Mouse (Mus musculus) myocyte (in vitro differentiated cells): ENCODE results near the gene Fam193b. TPM values are rescaled to one million over a fixed set of nuclear protein-coding genes. Genes with fewer than 3 reads are reported as not detected.

Source experiments
- H3K27me3 ChIP-seq: one replicate; pipeline ENCODE4 v1.6.1; 2011; ENCODE audit not compliant: control insufficient read depth, insufficient read depth, insufficient read length
- H3K36me3 ChIP-seq: one replicate; pipeline ENCODE4 v1.6.1; 2011; ENCODE audit not compliant: control insufficient read depth, insufficient read depth
- H3K4me2 ChIP-seq: one replicate; pipeline ENCODE4 v1.6.1; 2011; ENCODE audit warnings: low read depth, control low read depth
- H3K4me3 ChIP-seq: one replicate; pipeline ENCODE4 v1.5.1; 2011; ENCODE audit warnings: mild to moderate bottlenecking, control low read depth, moderate library complexity
- H3K79me2 ChIP-seq: one replicate; pipeline ENCODE4 v1.6.1; 2011; ENCODE audit not compliant: control insufficient read depth, insufficient read depth
- H3ac ChIP-seq: one replicate; pipeline ENCODE4 v1.6.1; 2011; ENCODE audit not compliant: control insufficient read depth, insufficient read length
- CEBPB ChIP-seq: IDR thresholded peaks from 2 replicates; pipeline ENCODE4 v1.6.1; 2011; ENCODE audit warnings: mild to moderate bottlenecking, moderate library complexity; ENCODE audit not compliant: poor library complexity, insufficient read depth, severe bottlenecking
- E2F4 ChIP-seq: IDR thresholded peaks from one replicate; pipeline ENCODE4 v1.6.1; 2011; ENCODE audit warnings: mild to moderate bottlenecking, control low read depth, moderate library complexity; ENCODE audit not compliant: insufficient read depth
- MAX ChIP-seq: IDR thresholded peaks from one replicate; pipeline ENCODE4 v1.6.1; 2011; ENCODE audit warnings: low read depth, mild to moderate bottlenecking, control low read depth
- MYOD1 ChIP-seq, 3 experiments: IDR thresholded peaks; one replicate each; pipeline ENCODE4 v1.6.1; 2011; ENCODE audit warnings: control low read depth in 2 of 3, low read depth in 2 of 3, mild to moderate bottlenecking in 2 of 3, moderate library complexity in 1 of 3; ENCODE audit not compliant: insufficient read length in 2 of 3, control insufficient read depth in 1 of 3
- MYOG ChIP-seq, 3 experiments: IDR thresholded peaks; one replicate each; pipeline ENCODE4 v1.6.1; 2011; ENCODE audit warnings: control low read depth in 2 of 3, low read depth in 2 of 3, mild to moderate bottlenecking in 2 of 3; ENCODE audit not compliant: insufficient read length in 2 of 3, control insufficient read depth in 1 of 3, insufficient read depth in 1 of 3
- POLR2A ChIP-seq: IDR thresholded peaks from one replicate; pipeline ENCODE4 v1.6.1; 2011; ENCODE audit warnings: low read depth, mild to moderate bottlenecking, control low read depth, moderate library complexity; ENCODE audit not compliant: insufficient read length
- POLR2AphosphoS2 ChIP-seq: IDR thresholded peaks from one replicate; pipeline ENCODE4 v1.6.1; 2011; ENCODE audit warnings: low read depth, control low read depth; ENCODE audit not compliant: insufficient read length
- REST ChIP-seq: IDR thresholded peaks from one replicate; pipeline ENCODE4 v1.6.1; 2011; ENCODE audit warnings: mild to moderate bottlenecking, control low read depth, moderate library complexity; ENCODE audit not compliant: insufficient read depth, insufficient read length
- SRF ChIP-seq: IDR thresholded peaks from one replicate; pipeline ENCODE4 v1.6.1; 2011; ENCODE audit warnings: low read depth; ENCODE audit not compliant: control insufficient read depth, insufficient read length
- TCF12 ChIP-seq: IDR thresholded peaks from one replicate; pipeline ENCODE4 v1.6.1; 2011; ENCODE audit warnings: mild to moderate bottlenecking, control low read depth; ENCODE audit not compliant: poor library complexity, insufficient read depth, severe bottlenecking
- TCF3 ChIP-seq: IDR thresholded peaks from one replicate; pipeline ENCODE4 v1.6.1; 2011; ENCODE audit warnings: low read depth, control low read depth; ENCODE audit not compliant: insufficient read length
- USF1 ChIP-seq: IDR thresholded peaks from one replicate; pipeline ENCODE4 v1.6.1; 2011; ENCODE audit warnings: low read depth, mild to moderate bottlenecking, control low read depth, moderate library complexity
- polyA plus RNA-seq: library from polyadenylated mRNA; unstranded; fragments of >200 nt; fragmentation: generic; extraction: Trizol; gene quantifications from one replicate; pipeline ENCODE4 v1.2.1, GENCODE M21; 2012; ENCODE audit warnings: missing spikeins

Fam193b gene
- polyA plus RNA-seq, 1 experiment = 13.5 TPM

GRCm38 (mm10) chr13:55555921-55556320, 15.0 kb downstream of the Fam193b start:
- no peaks in the 10 kb centered on the region for H3K27me3 ChIP-seq
- TF ChIP-seq SRF (no peak), TCF12 (no peak), POLR2A (no peak), CEBPB (no peak), MYOG (IDR thresholded peaks at IDR 0.05; ENCODE audit: control insufficient read depth in 1 of 3, insufficient read depth in 1 of 3, insufficient read length in 2 of 3, low read depth in 2 of 3) (no peak), TCF3 (no peak), E2F4 (no peak), POLR2AphosphoS2 (no peak), USF1 (no peak), MAX (no peak), REST (no peak), MYOD1 (IDR thresholded peaks at IDR 0.05; ENCODE audit: control insufficient read depth in 1 of 3, insufficient read length in 2 of 3, low read depth in 2 of 3) (no peak)
- H3K4me2 ChIP-seq = no peak overlapping the region
- H3K4me3 ChIP-seq = no peak overlapping the region
- H3K36me3 ChIP-seq = peaks cover 10% of the 10 kb centered on the region
- peaks cover 22% of the 10 kb centered on the region for H3K79me2 ChIP-seq
- H3ac ChIP-seq = no peak overlapping the region

DNA sequence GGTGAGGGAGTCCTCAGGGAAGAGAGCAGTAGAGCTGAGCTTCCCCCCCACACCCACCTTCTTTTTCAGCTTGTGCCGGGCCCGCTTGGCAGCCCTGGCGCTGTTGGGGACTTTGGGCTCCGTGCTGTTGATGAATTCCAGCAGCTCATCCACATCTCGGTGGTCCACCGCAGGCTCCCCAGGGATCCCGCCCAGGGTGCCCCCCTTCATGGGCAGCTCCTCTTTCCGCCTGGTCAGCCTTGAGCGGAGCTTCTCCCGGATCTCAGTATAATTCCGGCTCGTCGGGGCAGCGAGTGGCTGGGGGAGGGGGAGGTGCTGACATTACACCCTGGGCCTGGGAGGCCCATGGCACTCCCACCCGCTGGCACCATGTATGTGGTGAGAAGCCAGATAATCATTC, 21.9 kb downstream of the Fam193b start:
- Histone ChIP-seq H3ac (no peak overlapping the region), H3K27me3 (no peaks in the 10 kb centered on the region), H3K36me3 (peaks cover 13% of the 10 kb centered on the region), H3K4me2 (no peak overlapping the region), H3K4me3 (no peak overlapping the region), H3K79me2 (no peaks in the 10 kb centered on the region)
- TF ChIP-seq POLR2A = no peak
- TF ChIP-seq CEBPB = no peak
- TF ChIP-seq REST = no peak
- no peak for TF ChIP-seq POLR2AphosphoS2
- no peak for TF ChIP-seq MYOD1 (IDR thresholded peaks at IDR 0.05; ENCODE audit: control insufficient read depth in 1 of 3, insufficient read length in 2 of 3, low read depth in 2 of 3)
- TF ChIP-seq TCF3 = no peak
- TF ChIP-seq TCF12 = no peak
- no peak for TF ChIP-seq SRF
- no peak for TF ChIP-seq MAX
- no peak for TF ChIP-seq E2F4
- TF ChIP-seq MYOG (IDR thresholded peaks at IDR 0.05; ENCODE audit: control insufficient read depth in 1 of 3, insufficient read depth in 1 of 3, insufficient read length in 2 of 3, low read depth in 2 of 3) = no peak
- no peak for TF ChIP-seq USF1

- TF ChIP-seq SRF = no peak
- TF ChIP-seq E2F4 = no peak
- TF ChIP-seq CEBPB = no peak
- no peak for TF ChIP-seq TCF12
- TF ChIP-seq POLR2AphosphoS2 = no peak
- no peak for TF ChIP-seq USF1
- no peak for TF ChIP-seq POLR2A
- no peak for TF ChIP-seq MAX
- TF ChIP-seq TCF3 = no peak
- TF ChIP-seq MYOD1 (IDR thresholded peaks at IDR 0.05; ENCODE audit: control insufficient read depth in 1 of 3, insufficient read length in 2 of 3, low read depth in 2 of 3) = no peak
- TF ChIP-seq MYOG (IDR thresholded peaks at IDR 0.05; ENCODE audit: control insufficient read depth in 1 of 3, insufficient read depth in 1 of 3, insufficient read length in 2 of 3, low read depth in 2 of 3) = no peak
- no peak for TF ChIP-seq REST
- H3ac ChIP-seq = no peak overlapping the region
These were observed 22.5 kb downstream of the Fam193b start for GRCm38 (mm10) chr13:55548426-55548825.

GRCm38 (mm10) chr13:55547916-55548315, 23.0 kb downstream of the Fam193b start:
- H3K4me3 ChIP-seq = no peak overlapping the region
- H3K79me2 ChIP-seq = no peaks in the 10 kb centered on the region
- H3K36me3 ChIP-seq = peaks cover 18% of the 10 kb centered on the region
- no peak overlapping the region for H3ac ChIP-seq
- H3K4me2 ChIP-seq = no peak overlapping the region
- H3K27me3 ChIP-seq = no peaks in the 10 kb centered on the region
- TF ChIP-seq POLR2A (no peak), POLR2AphosphoS2 (no peak), TCF3 (no peak), USF1 (no peak), MYOD1 (IDR thresholded peaks at IDR 0.05; ENCODE audit: control insufficient read depth in 1 of 3, insufficient read length in 2 of 3, low read depth in 2 of 3) (no peak), E2F4 (no peak), MYOG (IDR thresholded peaks at IDR 0.05; ENCODE audit: control insufficient read depth in 1 of 3, insufficient read depth in 1 of 3, insufficient read length in 2 of 3, low read depth in 2 of 3) (no peak), TCF12 (no peak), CEBPB (no peak), MAX (no peak), SRF (no peak), REST (no peak)

More at GRCm38 (mm10) chr13:55548426-55548825, 22.5 kb downstream of the Fam193b start:
- no peak overlapping the region for H3K4me2 ChIP-seq
- no peak overlapping the region for H3K4me3 ChIP-seq
- no peaks in the 10 kb centered on the region for H3K79me2 ChIP-seq
- H3K27me3 ChIP-seq = no peaks in the 10 kb centered on the region
- peaks cover 14% of the 10 kb centered on the region for H3K36me3 ChIP-seq

DNA sequence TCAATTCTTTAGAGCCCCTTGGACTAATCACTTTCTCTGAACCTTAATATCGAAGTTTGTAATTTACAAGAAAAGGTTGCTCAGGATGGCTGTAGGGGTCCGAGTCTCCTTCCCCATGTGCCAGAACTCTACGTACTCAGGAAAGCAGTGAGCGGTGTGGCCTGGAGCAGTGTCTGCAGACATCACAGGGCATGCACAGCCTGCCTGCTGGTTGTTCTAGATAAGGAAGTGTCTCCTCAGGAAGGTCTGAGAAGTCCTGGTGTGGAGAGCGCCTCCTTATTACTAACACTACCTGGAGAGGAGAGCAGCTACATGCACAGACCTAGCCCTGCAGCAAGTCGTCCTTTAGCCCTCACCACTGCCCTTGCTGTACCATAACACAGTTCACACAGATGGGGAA, 26.1 kb downstream of the Fam193b start:
- TF ChIP-seq TCF3 = no peak
- no peak for TF ChIP-seq MYOD1 (IDR thresholded peaks at IDR 0.05; ENCODE audit: control insufficient read depth in 1 of 3, insufficient read length in 2 of 3, low read depth in 2 of 3)
- no peak for TF ChIP-seq E2F4
- TF ChIP-seq CEBPB = no peak
- TF ChIP-seq MYOG (IDR thresholded peaks at IDR 0.05; ENCODE audit: control insufficient read depth in 1 of 3, insufficient read depth in 1 of 3, insufficient read length in 2 of 3, low read depth in 2 of 3) = no peak
- no peak for TF ChIP-seq REST
- no peak for TF ChIP-seq MAX
- TF ChIP-seq TCF12 = no peak
- no peak for TF ChIP-seq USF1
- no peak for TF ChIP-seq POLR2A
- no peak for TF ChIP-seq POLR2AphosphoS2
- no peak for TF ChIP-seq SRF
- Histone ChIP-seq H3K27me3 (no peaks in the 10 kb centered on the region), H3K4me2 (no peak overlapping the region), H3K4me3 (no peak overlapping the region), H3K36me3 (peaks cover 10% of the 10 kb centered on the region), H3ac (no peak overlapping the region), H3K79me2 (no peaks in the 10 kb centered on the region)
